Mouse (Mus musculus) lung, postnatal 0 days (tissue): ENCODE results near the gene Srp68.

Experiments used
- CTCF ChIP-seq: IDR thresholded peaks from 2 replicates; pipeline ENCODE4 v1.5.1; 2016; ENCODE audit warnings: antibody characterized with exemption, mild to moderate bottlenecking
- EP300 ChIP-seq: IDR thresholded peaks from 2 replicates; pipeline ENCODE4 v1.6.1; 2016; ENCODE audit warnings: antibody characterized with exemption, mild to moderate bottlenecking, control low read depth

DNA sequence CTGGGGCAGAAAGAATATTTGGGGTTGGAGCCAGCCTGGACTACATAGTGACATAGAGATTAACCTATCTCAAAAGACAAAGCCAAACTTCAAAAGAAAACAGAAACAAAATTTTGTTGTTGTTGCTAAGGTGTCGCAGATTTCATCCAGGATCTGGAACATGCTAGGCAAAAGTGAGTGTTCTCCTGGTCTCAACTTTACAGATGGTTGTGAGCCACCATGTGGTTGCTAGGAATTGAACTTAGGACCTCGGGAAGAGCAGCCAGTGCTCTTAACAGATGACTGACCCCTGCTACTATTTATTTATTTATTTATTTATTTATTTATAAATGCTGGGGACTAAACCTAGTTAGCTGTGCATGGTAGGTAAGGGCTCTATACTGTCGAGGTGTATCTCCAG is 77.7 kb downstream of the Srp68 start:
- TF ChIP-seq CTCF (no peak), EP300 (no peak)
